Mouse (Mus musculus) adrenal gland, postnatal 14 days (tissue): ENCODE results near the gene Gm17657. TPM values are rescaled to one million over a fixed set of nuclear protein-coding genes. Genes with fewer than 3 reads are reported as not detected.
"Not testable (repeated sequence)": the region's sequence is repeated elsewhere in the genome, so short reads cannot be mapped to it uniquely, and the experiment has no call there.

ENCODE experiments used
- DNase-seq: peaks from one replicate; pipeline ENCODE4 v3.0.0; 2021; ENCODE audit warnings: mixed read lengths
- total RNA-seq: library from RNA; stranded (reverse); gene quantifications from 2 replicates; pipeline ENCODE4 v1.2.3, GENCODE M21; 2021

The Gm17657 gene
- total RNA-seq, 1 experiment from 2014 or later: not detected

DNA sequence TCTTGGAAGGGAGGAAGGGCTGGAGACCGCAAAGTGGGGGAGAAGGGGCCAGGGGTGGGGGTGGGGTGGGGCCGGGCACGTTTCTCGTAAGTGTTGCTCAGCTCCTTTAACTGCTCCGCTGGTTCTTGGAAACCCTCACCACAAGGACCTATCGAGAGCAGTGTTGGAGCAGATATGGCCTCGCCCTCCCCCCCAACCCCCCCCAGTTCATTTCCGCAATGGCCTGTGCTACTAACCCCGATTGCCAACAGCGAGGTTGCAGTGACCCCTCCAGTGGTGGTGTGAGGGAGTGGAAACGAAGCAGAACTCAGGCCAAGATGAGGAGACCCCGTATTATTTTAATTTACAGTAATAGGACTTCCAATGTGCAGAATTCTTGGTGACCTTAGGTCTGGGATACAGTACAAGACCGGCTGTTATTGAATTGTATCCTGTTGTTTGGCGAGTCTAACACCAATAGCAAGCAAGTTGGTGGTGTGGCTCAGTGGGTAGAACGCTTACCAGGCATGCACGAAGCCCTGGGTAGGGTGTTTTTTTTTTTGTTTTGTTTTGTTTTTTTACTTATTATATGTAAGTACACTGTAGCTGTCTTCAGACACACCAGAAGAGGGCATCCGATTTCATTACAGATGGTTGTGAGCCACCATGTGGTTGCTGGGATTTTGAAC is 48.5 kb downstream of the Gm17657 start:
- no peak for DNase-seq

DNA sequence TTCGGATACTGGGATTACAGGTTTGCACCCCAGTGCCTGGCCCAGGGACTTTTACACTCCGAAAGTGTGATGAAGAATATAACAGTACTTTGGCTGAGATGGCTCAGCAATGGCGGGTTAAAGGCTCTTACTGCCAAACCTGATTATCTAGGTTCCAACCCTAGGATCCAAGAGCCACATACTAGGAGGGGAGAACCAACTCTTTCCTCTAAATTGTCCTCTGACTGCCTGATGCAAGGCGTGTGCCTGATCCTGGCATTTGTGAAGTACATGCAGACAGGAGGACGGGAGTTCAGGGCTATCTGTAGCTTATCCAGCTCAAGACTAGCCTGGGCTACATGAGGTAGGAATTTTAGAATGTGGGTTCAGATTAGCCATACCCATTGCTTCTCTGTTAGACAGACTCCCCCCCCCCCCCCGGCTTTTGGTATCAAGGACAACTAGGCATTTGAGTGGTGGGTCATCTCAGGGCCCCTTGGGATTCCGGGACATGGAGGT is 49.1 kb downstream of the Gm17657 start:
- no peak for DNase-seq

DNA sequence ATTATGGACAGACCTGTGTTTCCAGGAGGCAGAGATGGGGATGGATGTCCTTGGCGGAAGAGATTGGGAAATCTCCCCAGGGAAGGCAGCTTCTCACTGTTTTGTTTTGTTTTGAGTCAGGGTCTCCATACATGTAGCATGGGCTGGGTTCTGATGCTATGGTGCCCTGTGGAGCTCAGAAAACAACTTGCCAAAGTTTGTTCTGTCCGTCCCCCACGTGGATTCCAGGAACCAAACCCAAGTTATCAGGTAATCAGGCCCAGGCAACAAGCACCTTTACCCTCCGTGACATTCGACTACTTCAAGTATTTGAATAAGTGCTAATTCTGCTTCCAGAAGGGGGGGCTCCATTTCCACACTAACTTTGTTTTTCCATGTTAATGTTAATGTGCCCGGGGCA is 49.9 kb downstream of the Gm17657 start:
- no peak for DNase-seq

DNA sequence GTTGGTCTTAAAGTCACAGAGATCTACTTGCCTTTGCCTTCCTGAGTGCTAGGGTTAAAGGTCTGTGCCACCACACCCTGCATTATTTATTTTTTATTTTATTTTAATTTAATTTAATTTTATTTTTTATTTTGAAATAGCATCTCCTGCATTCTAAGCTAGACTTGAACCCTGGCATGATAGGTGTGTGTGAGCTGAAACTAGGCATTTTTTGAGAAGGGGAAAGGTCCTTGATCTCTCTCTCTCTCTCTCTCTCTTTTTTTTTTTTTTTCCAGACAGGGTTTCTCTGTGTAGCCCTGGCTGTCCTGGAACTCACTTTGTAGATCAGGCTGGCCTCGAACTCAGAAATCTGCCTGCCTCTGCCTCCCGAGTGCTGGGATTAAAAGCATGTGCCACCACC is 50.5 kb downstream of the Gm17657 start:
- not testable (repeated sequence) for DNase-seq

DNA sequence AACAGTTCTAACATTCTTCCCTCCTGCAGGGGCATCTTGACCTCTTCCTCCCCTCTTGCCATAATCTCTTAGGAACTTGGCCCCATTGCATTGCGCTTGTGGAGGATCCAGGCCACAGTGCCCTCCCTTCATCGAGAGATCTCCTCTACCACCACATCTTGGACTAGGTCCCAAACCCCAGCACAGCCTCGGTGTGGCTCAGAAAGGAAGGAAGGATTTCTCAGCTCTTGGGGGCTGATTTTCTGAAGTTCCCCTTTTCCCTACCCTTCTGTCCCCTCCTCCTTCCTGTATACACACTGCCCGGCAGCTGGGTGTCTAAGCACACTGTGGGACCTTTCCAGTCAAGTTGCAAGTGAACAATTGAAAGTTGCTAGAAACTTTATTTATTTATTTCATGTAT is 51.4 kb downstream of the Gm17657 start:
- no peak for DNase-seq

DNA sequence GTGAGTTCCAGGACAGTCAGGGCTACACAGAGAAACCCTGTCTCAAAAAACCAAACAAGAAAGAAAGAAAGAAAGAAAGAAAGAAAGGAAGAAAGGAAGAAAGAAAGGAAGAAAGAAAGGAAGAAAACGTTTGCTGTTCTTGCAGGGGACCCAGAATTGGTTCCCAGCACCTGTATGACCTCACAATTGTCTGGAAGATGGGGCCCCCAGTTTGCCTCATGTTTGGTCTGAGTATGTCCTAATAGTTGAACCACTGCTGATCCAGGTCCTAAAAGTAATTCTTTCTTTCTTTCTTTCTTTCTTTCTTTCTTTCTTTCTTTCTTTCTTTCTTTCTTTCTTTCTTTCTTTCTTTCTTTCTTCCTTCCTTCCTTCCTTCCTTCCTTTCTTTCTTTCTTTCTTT is 52.0 kb downstream of the Gm17657 start:
- not testable (repeated sequence) for DNase-seq

DNA sequence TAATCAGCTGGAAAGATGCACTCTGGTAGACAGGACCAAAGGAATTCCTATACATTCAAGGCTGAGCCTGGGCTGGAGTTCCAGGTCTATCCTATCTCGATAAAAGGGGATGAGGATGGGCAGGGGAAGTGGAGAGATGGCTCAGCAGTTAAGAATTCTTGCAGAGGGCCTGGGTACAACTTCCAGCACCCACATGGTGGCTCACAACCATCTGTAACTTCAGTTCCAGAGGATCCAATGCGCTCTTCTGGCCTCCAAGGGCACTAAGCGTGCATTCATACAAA is 52.4 kb downstream of the Gm17657 start:
- DNase-seq: no peak

DNA sequence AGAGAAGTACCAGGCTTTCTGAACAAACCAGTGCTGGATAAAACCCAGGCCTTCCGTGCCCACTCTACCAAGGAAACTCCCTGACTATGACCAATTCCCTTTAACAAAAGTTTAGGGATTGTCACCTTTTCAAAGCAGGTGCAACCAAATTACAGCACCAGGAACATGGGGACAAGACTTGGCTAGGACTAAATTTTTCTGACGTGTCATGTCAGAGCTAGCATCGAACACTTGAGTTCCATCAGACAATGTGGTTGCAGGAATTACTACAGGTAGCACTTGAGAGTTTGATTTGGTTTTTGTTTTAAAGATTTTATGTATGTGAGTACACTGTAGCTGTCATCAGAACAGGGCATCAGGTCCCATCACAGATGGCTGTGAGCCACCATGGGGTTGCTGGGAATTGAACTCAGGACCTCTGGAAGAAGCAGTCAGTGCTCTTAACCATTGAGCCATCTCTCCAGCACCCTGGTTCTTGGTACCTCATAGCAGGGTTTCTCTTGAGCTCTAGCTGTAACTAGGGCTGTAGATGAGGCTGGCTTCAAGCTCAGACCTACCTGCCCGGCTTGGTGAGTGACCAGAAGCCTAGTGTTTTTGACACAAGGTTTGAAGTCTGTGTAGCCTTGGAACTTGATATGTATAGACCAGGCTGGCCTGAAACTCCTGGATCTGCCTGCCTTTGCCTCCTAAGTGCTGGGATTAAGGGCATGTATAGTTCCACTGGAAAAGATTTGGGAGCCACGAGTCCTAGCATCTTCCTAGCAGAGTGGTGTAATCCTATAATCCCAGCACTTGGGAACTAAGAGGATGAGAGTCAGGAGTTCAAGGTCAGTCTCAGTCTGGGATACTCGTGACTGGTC is 53.0 kb downstream of the Gm17657 start:
- DNase-seq: no peak

DNA sequence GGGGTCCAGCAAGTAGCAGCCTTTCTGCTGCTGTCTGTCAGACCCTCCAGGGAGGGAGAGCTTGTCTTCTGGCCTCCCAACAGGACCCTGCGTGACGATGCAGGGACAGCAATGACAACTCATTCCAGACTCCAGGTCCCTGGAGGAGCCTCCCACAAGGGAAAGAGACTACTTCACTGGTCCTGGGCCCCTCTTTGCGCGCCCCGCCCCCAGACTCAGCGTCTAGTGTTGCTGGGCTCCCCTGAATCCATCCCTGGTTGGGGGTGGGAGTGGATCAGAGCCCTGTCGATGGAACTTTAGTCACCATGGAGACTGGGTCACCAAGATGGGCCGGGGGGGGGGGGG is 54.7 kb downstream of the Gm17657 start:
- DNase-seq: no peak

DNA sequence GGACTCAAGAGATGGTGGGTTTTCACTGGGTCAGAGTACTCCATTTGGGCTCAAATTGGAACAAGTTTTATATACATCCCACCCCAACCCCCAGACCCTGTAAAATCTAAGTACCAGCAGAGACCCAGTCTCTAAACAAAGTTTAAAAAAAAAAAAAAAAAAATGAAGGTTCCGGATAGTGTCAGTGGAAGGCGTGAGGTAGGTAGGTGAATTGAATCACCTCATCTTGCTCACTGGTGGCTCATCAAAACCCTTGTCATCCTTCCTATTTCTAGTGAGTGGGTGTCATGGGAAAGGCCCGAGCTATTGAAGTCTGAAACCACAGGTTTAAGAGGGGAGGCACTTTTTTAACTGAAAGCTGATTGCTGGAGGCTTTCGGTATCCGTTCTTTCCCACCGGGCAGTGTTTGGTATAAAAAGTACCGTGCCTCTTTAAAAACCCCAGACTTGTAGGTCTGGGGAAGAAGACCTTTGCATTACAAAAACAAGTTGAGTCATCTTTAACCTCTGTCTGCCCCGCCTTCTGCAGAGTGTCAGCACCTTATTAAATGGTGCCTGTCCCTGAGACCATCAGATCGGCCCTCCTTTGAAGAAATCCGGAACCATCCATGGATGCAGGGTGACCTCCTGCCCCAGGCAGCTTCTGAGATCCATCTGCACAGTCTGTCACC is 55.2 kb downstream of the Gm17657 start:
- DNase-seq: peak; percentile 23

DNA sequence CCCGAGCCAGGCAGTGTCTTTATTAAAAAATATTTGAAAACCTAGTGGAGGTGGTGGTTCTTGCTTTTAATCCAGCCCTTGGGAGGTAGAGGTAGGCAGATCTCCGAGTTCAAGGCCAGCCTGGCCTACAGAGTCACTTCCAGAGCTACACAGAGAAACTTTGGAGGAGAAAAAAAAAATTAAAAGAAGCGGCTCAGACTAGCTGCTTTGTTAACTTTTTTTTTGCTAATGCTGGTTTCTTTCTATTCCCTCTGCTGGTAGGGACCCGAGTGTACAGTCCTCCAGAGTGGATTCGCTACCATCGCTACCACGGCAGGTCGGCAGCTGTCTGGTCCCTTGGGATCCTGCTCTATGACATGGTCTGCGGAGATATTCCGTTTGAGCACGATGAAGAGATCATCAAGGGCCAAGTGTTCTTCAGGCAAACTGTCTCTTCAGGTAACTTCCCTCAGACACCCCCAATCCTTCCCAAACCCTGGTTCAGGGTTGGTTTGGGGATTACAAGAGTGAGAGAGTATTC is 55.9 kb downstream of the Gm17657 start:
- no peak for DNase-seq

DNA sequence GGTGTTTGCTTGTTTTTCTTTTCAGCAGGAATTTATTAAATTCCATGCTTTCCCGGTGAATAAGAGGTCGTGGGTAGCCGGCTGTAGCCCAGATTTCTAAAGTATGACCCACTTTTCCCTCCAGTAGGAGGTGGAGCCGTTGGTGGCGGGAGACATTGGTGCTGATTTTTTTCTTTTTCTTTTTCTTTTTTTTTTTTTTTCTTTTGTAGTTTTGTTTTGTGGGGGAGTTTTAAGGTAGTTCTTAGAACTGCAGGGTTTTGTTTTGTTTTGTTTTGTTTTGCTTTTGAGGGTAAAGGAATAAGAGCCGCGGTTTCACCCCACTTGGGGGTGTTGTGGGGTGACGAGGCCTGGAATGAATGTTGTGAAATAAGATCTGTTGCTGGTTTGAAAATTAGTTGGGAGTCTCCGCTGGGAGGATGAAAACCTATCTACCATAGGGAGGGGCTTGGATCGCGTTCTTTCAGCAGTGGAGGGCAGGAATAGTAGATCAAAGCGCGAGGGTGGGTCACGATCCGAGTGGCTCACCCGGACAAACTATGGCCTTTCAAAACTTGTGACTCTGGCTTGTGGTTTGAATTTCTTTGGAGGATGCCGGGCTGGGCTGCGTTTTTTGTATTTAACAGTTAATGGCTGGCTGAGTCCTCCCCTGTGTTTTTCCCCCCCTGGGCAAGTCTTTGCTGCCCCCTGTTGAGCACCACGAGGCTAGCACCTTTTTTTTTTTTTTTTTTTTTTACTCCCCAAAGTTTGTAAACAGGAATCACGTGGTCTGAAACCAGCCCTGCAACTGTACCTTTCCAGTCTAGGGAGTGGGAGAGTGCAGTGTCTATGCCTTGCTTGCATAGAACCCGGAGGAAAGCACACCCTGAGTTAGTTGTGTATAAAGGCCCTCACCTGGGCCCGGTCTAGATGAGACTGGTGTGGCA is 56.9 kb downstream of the Gm17657 start:
- peak; percentile 85 for DNase-seq

DNA sequence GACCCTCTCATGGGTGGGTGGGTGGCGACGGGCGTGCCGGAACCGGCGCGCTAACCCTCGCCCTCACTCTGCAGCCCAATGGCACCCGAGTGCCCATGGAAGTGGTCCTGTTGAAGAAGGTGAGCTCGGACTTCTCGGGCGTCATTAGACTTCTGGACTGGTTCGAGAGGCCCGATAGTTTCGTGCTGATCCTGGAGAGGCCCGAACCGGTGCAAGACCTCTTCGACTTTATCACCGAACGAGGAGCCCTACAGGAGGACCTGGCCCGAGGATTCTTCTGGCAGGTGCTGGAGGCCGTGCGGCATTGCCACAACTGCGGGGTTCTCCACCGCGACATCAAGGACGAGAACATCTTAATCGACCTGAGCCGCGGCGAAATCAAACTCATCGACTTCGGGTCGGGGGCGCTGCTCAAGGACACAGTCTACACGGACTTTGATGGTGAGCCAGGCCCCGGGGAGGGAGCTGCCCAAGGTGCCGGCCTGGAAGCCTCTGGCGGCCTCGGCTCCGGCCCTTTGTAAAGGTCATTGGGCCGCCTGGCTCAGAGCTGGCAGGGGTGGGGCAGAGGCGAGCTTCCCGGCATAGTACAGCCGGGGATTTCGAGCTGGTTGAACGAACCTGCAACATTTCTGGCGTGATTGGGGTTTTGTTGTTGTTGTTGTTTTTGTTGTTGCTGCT is 57.7 kb downstream of the Gm17657 start:
- DNase-seq: peak; percentile 86

DNA sequence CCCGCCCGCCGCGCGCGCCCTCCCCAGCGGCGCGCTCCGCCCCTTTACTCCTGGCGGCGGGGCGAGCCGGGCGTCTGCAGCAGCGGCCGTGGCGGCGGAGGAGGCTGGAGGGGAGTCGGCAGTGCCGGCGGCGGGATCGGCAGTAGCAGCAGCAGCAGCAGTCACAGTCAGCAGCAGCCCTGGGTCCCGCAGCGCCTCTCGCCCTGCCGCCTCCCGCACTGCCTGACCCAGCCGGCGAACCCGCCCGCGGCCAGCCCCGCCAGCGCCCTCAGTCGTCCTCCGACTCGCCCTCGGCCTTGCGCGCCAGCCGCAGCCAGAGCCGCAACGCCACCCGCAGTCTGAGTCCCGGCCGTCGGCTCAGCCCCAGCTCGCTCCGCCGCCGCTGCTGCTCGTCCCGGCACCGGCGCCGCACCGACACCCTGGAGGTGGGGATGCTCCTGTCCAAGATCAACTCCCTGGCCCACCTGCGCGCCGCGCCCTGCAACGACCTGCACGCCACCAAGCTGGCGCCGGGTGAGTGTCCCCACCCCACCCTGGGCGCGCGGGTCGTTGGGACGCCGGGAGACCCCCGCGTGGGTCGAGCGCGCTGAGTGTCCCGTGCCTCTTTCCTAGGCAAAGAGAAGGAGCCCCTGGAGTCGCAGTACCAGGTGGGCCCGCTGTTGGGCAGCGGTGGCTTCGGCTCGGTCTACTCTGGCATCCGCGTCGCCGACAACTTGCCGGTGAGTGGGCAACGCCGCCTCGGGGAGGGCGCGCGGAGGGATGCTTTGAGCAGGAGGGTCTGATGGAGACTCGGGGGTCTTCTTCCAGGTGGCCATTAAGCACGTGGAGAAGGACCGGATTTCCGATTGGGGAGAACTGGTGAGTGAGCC is 58.5 kb downstream of the Gm17657 start, which contains the start of gene Pim1:
Gene Pim1, plus strand, starts transcription at position 41 of the 869 bp plus-strand sequence.
- peak; percentile 71 for DNase-seq

DNA sequence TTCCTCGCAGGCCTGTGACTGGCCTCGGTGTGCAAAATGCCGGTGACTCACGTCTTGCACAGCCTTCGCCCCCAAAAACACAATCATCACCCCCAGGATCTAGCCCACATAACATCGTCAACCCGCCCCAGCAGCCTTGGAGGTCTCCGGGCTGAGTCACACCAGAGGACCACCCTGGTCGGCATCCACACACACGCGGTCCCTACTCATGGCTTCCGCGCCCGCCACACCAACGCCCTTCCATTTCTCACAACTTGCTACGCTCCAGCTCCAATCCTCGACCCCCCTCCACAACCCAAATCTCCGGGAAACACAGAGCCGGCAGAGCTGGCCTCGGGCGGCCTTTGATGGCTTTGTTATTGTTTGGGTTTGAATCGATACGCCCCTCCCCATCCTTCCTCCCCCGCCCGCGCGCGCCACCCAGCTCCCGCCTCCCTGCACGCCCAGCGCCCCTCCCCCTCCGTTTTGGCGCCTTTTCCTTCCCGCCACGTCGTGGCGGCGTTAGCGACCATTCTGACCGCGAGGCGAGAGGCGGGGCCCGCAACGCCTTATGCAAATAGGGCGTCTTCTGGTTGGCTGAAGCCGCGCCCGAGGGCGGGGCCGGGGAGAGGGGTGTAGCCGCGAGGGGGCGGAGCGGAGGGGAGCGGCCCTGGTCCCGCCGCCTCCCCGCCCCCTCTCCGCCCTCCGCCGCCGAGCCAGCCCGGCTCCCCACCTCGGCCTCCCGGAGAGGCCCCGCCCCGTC is 59.3 kb downstream of the Gm17657 start:
- peak; percentile 100 for DNase-seq

DNA sequence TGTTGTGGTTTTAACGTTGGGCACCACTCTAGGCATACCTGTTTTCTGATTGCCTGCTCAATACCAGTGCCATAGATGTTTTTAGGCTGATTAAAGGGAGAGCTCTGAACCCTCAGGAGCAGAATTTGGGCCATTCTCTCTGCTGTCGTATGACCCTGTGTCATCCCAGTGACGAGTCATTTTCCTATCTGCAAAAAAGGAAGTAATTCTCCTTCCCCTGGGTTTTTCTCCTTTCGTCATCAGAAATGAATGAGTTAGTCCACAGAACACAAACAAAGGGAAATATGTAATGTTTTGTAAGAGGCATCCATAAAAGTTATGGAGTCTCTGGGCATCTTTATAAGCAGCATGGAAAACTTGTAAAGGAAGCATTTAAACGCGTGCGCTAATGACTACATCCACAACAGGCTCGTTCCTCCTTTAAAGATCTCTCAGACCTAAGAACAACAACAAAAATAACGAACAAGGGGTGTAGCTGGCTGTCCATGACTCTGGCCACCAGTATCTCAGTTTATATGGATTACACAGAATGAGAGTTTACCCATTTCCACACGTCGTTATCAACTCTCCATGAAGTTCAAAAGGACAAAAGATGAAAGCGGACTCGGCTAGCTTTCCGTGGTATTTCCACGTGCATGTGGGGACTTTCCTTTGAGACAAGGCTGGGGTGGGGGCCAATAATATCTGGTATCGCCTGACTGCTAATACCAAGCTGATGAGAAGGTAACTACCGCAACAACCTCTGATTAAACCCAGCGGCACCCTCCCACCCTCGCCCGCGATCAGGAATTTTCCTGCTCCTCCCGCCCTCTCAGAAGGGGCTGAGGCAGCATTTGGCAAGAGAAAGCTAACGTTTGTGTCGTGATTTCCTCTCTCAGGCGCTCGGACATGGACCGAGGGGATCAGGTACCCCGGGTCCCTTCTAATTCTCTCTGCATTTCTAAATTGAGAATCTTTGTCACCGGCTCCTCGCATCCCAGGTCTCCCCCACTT is 60.2 kb downstream of the Gm17657 start:
- DNase-seq: peak; percentile 68

DNA sequence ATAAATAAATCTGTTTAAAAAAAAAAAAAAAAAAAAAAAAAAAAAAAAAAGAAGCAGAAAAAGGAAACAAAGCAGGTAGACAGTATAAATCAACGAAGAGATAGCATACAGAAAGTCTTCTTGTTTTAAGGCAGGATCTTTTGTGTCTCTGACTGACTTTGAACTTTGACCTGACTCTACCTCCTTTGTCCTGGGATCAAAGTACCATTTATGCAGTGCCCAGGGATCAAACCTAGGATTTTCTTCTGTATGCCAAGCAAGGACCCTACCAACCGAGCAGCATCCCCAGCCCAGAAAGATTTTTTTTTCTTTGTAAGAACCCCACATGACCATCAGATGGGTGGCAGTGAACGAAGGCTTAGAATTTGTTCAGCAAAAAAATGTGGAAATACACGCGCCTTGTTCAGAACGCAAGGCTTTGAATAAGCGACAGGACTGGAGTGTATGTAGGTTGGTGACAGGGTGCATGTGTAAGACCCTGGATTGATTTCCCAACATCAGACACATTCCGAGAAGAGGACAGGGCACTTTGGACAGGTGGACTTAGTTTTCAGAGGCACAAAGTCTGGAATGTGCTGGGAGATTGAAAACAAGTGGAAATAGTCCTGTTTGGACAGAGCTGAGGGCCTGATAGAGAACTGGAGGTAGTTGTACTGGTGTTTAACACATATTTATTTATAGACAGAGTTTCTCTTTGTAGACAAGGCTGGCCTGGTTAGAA is 61.0 kb downstream of the Gm17657 start:
- DNase-seq: no peak
